Mouse (Mus musculus) spleen, adult 12 weeks (tissue): ENCODE results near the gene Col6a4.

Source experiments
- DNase-seq: peaks from one replicate; pipeline ENCODE4 v3.0.0; 2022; ENCODE audit warnings: low spot score

Col6a4 gene

DNA sequence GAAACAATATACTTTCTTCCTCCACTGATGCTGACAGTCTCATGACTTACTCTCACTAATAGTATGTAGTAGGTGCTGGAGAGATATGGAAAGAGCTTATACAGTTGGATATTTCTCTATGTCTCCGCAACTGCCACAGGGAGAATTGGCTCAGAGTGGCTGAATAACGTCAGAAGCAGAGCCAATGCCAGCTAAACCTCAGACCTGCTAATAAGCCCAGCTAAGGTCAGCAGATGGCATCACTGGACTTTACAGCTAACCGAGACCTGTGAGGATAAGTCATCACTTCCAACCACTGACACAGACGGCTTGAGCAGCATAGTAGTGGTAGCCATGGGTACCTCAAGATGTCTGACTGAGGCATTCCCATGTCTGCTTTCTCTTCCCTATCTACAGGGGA lies 22.6 kb downstream of the Col6a4 start:
- DNase-seq = no peak

DNA sequence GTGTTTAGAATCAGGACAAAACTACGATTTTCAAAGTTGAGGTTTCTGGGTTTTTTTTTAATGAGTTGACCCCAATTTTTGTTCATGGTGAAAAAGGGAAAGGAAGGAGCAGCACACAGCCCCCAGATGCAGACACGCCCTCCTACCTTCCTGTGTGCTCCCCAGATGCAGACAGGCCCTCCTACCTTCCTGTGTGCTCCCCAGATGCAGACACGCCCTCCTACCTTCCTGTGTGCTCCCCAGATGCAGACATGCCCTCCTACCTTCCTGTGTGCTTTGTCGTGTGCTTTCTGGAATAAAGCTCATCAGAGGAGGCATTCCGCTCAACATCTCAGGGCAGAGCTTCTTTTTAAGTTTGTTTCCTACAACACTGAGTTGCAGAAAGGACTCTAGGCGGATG lies 24.9 kb downstream of the Col6a4 start:
- DNase-seq = no peak

DNA sequence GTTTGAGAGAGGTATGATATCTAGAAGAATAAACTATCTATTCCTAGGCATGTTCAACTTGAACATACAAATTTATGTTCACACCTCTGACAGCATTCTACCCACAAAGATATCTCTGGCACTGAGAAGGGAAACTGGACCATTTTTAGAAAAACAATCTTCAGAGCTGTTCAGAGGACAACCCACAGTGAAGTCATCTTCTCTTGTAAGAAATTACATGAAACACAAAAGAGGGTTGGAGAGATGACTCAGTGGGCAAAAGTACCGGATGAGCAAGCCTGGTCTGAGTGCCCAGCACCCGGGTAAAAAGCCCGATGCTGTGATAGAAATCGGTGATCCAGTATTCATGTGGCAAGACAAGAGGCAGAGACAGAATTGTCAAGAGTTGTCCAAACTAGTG lies 43.1 kb downstream of the Col6a4 start:
- DNase-seq = no peak

DNA sequence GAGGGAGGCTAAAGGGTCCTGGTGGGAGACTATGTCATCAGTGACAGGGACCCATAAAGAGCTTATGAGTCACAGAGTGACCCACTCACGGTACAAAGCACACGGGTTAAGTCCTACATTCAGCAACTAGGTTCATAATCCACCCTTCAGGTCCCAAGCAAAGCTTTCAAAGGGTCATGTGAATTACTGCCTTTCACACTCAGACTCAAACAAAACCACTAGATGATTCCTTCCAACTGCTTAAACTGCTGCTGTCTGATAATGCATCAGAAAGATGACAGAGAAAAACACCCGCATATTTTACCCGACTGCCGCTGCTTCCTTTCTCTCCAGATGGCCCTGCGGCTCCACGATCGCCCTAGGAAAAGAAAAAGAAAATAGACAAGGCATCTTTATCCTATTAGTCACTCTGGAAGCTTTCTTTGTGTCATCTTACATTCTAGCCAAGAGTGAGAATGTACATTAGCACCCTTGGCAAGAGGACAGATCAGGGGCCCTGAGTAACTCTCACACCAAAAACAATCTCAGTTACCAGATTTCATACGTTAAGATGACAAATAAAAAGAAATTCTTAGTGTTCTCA lies 52.6 kb downstream of the Col6a4 start:
- DNase-seq = no peak

- no peak for DNase-seq
Measured at GRCm38 (mm10) chr9:106039915-106040659, 56.5 kb downstream of the Col6a4 start.

GRCm38 (mm10) chr9:106039276-106039675 lies 57.3 kb downstream of the Col6a4 start:
- DNase-seq = no peak

DNA sequence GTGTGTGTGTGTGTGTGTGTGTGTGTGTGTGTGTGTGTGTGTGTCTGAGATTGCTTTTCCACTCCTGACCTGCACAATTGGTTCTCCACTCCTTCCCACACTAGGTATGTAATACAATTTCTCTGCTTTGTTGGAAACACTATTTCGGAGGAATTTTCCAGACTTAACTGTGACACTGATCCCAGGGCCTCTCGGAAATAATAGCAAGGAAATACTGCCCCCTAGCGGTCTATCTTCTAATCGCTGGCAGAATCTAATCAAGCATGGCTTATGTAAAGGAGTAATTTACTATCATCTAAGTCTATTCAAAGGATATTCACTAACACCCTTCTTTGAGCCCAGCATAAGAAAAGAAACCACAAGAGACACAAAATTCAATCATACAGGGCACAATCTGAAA lies 57.7 kb downstream of the Col6a4 start:
- DNase-seq = no peak

- no peak for DNase-seq
Measured at GRCm38 (mm10) chr9:106015666-106016065, 80.9 kb downstream of the Col6a4 start.

- no peak for DNase-seq
Measured at GRCm38 (mm10) chr9:106013139-106013538, 83.4 kb downstream of the Col6a4 start.

- no peak for DNase-seq
Measured at GRCm38 (mm10) chr9:105997955-105998354, 98.6 kb downstream of the Col6a4 start.

GRCm38 (mm10) chr9:105992425-105992824 lies 104.2 kb downstream of the Col6a4 start:
- DNase-seq = no peak

DNA sequence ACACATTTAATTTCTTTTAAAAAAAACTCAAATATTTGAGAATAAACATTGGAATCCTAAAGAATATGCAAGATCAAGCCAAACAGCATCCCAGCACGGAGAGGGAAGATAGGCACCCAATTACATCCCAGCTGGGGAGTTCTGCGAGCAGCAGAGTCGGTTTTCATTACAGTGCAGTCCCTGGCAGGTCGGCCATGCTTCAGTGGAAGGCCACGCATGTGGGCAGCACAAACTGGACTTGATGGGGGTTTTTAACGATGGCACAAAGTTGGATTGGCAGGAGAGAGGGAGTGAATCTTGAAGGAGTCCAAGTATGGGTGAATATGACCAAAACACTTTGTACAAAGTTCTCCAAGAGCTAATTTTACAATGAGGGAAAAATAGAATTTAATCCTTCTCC lies 106.5 kb downstream of the Col6a4 start:
- DNase-seq = no peak

DNA sequence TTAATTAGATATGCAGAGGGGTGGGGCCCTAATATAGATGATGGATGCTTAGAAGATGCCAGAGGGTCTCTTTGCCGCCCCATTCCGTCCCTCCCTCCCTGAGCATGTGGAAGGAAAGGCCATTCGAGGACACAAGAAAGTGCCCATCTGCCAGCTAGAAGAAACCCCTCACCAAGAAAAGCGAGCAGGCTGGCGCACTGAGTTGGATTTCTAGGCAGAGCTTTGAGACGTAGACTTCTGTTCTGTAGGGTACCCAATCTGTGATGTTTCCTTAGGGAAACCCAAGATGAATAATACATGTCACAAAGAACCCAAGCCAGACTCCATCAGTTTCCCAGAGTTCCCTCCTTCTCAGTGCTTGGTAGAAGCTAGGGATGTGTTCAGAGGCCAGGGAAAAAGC lies 107.1 kb downstream of the Col6a4 start:
- no peak for DNase-seq

- DNase-seq = no peak
Measured at GRCm38 (mm10) chr9:105988096-105988495, 108.5 kb downstream of the Col6a4 start.

DNA sequence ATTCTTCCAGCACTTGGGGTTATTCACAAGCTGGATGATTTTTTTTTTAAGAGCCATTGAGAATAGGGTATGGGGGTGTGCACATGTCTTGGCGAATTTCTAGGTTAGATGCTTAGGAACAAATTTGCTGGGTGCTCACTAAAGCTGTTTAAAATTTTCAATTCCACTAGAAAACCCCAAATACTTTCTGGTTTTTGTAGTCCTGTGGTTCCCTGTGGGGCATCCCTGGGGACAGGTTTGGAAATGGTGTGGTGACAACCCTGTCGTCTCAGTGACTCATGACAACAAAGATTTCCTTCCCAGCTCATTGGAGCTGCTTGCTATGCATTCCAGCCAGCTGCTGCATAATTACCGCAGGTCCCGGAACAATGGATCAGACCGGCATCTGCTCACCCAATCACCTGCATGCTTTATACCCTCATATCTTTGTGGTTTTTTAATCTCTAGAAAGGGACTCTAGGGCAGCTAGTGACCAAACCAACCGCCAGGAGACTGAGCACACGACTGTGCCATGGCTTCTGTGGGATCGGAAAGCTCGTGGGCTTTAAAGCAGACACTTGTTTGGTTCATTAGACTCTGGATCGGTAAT lies 111.6 kb downstream of the Col6a4 start:
- no peak for DNase-seq

DNA sequence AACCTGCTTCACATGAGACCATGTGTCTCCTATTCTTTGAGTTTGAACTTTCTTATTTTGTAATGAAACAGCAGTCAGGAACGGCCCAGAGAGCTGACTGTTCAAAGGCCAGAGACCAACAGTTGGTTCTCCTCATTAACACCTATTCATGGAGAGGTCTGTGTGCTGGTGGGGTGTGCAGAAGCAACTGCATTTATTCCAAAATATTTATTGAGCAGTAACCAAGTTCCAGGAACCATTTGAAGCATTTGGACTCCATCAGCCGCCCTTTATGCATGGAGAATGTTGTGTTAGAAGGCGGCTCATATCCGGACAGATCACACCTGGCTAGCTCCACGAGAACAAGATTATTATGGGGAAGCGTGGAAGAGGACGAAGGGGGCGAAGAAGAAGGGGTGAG lies 118.1 kb downstream of the Col6a4 start:
- no peak for DNase-seq

DNA sequence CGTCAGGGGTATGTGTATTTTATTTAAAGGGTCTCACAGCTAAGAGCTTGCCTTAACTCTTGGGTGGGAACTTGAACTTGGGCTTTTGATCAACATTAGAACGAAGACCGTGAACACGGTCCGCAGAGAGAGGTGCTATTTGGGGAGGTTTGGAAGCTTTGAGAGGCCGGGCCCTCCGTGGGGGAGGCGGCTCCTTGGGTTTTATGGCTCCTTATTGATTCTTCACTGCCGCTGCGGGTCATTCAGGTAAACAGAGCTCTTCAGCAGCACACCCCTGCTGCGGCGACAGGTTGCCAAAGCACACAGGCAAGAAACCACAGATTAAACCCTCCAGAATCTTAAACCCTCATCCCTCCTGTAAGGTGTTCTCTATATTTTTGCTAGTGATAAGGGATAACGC lies 119.7 kb downstream of the Col6a4 start:
- DNase-seq = no peak

DNA sequence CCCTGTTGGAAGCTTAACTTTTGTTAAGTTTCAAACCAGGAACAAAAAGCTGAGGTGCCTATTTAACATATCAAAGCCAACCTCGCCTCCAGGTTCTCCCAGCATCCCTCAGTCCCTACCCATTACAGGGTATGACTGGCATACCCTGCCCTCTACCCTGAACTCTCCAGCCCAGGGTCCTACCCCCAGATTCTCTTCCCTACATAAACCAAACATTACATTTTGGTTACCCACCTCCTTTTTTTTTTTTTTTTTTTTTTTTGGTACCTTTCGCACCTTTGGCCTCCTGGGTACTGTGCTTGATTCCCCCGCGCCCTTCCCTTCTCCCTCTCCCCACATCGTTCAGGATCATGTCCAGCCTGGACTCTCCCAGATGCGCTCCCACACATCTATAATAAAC lies 120.3 kb downstream of the Col6a4 start:
- no peak for DNase-seq

GRCm38 (mm10) chr9:105973736-105974135 lies 122.8 kb downstream of the Col6a4 start:
- DNase-seq = no peak

GRCm38 (mm10) chr9:105972031-105972430 lies 124.6 kb downstream of the Col6a4 start:
- no peak for DNase-seq

DNA sequence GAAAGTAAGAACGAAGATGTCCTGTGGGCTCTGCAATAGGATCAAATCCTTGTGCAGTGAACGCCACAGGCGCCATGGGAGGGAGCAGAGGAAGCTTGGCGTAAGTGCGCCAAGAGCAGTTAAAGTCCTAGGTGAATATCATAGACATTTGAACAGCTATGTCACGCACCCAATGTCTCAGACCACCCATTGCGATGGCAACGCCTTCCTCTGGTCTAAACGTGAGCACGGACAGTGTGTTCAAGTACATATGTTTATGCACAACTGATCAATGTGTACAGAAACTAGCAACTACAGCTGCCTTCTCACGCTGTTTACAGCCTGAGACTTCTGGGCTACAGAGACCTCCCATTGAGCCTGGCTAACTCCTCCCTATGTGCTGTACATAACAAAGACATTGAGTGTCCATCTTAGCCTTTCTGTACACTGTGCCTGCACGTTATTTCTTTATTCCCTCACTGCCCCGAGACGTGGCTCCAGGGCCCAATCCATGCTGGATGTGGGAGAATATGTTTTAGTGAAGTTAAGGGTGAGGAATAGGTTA lies 125.2 kb downstream of the Col6a4 start:
- DNase-seq = no peak

- no peak for DNase-seq
Measured at GRCm38 (mm10) chr9:105970901-105971300, 125.7 kb downstream of the Col6a4 start.

DNA sequence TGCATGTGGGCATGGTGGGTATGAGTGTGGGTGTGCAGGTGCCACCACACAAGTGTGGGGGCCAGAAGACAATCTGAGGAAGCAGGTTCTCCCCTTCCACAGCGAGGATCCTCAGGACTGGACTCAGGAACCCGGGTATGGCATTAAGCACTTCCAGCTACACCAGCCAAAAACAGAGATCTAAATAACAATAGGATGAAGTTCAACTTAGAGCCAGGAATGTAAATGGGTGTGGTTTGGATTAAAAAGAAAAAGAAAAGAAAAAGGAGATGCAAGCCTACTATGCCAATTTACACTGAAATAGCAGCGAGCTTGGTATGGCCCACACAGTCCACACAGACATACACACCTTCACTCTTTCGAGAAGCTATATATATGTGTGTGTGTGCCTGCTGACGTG lies 128.6 kb downstream of the Col6a4 start:
- no peak for DNase-seq
